Mouse (Mus musculus): ENCODE measurements at regions not wholly inside any gene's neighbourhood (a gene's known extent, or its start where the extent isn't known, plus 50 kb on each side); places are given as distances from the start of the nearest gene placed in this dataset.

DNA sequence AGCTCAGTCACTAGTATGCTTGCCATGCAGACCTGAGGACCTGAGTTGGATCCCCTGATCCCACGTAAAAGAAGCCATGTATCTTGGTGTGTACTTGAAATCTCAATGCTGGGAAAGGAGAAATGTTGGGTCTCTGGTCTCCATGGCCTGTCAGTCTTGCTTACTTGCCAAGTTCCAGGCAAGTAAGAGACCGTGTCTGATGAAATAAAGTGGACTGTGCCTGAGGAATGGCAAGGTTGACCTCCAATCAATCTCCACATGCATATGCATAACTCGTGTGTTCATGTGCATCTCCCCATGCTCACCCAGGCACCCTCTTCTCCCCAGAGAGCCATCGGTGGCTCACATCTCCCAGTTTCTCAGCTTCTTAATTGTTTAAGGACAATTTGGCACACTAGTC is 355.2 kb upstream of the Mki67 start:
- intact Hi-C loops (cut with DNase I) = no loop called here
- DNase-seq = no peak

DNA sequence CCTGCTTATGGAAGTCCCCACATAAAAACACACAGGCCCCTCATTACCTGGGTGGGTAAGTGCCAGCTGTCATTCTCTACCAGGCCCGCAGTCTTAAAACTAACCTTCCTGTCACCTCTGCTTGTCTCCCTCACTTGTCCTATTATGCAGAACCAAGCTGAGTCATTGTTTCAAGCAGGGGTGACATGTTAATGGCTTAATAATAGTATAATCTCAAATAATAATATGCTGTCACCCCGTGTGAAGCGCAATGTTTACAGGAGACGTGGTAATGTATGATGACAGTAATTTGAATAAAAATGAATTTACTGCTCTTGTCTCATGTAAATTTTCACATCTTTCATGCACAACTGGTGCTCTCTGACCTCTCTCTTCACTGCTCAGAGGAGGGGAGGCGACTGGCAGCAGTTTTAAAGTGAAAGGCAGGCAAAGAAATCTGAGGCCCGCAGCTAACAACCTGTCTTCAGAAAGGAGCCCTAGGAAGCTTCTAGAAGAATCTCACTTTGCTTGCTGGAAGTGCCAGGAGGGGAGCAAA is 357.2 kb upstream of the Mki67 start:
- intact Hi-C loops (cut with DNase I) = no loop called here
- DNase-seq = no peak

DNA sequence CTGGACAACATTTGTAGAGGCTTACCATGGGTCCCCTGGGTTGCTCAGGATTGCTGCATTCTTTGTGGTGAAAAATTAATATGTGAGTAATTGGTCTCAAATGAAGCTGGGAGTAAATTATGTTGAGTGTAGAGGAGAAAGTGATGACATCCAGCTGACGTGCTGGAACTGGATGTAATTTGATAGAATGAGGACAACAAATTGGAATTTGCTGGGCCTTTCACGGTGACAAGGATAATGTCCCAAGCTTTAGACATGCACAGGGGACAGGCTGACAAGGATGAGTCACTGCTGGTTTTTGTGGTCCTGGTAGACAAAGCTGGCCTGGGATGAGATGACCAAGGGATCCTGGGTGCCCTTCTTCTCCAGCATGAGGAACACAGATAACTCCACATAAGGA is 357.9 kb upstream of the Mki67 start:
- no peak for DNase-seq
- intact Hi-C loops (cut with DNase I) = no loop called here

DNA sequence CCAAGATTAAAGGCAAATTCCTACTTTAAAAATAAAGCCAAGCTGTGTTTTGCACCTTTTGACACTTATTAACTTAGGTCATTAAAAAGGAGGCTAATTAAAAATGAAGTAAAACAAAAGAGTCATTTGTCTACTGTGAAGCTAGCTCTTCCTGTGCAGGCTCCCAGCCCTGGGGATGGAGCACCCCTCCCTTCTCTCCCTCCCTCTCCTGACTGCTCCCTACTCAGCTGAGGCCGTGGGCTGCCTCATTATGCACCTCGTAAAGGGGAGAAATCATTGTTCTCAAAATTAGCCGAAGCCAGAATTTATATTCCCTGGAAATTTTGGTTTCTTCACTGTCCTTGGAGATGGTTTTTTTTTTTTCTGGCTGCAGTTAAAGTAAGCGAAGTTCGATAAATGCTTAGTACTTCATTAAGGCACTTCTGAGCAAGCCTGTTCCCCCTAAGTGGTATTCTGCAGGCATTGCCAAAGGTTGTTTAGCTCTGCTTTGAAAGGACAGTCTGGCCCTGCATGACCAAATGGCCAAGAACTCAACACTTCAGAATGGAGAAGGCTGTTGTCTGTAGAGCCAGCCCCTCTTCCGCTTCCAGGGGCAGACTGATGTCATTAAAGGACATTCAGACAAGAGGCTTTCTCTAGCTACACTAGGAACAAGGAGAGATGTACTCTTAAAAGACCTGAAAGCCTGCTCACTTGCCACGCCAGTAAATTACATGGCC is 365.5 kb upstream of the Mki67 start:
- intact Hi-C loops (cut with DNase I) = no loop called here
- no peak for DNase-seq

DNA sequence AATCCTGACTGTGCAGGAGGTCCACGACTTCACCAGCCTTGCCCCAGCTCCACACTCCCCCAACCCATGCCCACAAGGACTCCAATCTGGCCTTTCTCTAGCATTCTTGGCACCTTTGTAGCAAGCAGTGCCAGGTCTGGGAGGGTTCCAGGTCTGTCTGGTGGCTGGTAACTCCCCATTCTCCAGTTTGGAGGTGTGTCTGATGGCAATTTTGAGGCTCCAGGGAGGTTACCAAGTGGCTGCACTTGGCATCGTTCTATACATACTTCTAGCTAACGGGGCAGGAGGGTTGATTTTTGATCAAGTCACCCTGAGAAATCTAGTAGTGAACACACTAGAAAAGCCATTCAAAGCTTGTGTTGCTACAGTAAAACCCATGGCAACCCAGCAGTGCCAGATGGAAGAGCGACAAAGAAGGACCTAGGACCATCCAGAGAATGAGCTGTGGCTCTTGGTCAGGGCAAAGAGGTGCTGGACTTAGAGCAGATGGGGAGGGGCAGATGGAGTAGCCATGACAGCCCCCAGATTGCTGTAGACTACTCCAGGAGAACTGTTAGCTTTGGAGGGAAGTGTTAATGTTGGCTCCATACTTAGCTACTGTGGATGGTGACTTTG is 366.2 kb upstream of the Mki67 start:
- DNase-seq = no peak
- intact Hi-C loops (cut with DNase I) = no loop called here

DNA sequence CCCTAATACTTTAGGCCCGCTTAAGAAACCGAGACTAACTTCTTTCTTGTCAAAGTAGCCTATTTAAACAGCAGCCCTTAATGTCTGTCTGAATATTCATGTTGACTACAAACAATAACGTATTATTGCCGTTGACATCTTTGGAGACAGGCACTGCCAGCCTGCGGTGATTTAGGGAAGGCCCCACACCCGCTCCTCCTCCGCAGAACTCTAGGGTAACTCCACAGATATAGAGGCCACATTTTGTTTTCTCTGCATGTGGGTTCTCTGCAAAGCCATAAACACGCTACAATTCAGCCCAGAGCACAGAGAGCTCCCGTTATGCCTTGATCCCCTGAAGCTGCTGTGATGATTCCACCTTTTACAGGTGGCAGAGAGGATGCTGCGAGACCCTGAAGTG is 366.8 kb upstream of the Mki67 start:
- DNase-seq = no peak
- intact Hi-C loops (cut with DNase I) = no loop called here

DNA sequence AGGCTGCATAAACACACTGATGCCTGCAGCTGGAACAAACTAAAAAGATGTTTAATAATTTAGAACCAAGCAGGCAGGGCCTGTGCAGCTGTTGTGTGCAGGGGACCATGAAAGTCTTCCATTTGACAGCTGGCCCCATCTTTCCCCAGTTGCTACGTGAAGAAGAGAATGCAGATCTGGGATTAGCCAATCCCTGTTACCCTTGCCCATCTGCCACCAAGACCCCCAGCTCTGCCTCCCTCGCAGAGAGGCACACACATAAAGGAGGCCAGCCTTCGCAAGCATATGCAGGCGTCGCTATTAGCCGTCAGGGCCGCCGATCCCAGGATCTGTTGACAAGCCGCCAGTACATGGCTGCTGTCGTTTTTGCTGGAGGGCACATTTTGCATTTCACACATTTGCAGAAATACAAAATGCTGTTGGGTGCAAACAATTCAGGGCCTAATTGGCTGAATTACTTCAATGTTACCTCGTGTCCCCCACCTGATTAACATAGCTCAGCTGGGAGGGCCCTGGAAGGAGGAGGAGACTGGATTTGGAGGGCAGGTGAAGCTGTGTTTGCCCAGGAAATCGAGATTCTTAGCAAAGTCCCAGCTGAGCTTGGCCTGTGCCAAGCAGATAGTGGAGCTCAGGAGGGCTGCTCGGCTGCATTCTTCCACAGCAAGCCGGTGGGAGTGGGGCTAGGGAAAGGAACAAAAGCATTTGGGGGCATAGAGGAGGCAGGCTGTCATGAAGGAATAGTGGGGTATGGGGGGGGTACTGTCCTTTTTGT is 367.6 kb upstream of the Mki67 start:
- no peak for DNase-seq
- intact Hi-C loops (cut with DNase I) = no loop called here

DNA sequence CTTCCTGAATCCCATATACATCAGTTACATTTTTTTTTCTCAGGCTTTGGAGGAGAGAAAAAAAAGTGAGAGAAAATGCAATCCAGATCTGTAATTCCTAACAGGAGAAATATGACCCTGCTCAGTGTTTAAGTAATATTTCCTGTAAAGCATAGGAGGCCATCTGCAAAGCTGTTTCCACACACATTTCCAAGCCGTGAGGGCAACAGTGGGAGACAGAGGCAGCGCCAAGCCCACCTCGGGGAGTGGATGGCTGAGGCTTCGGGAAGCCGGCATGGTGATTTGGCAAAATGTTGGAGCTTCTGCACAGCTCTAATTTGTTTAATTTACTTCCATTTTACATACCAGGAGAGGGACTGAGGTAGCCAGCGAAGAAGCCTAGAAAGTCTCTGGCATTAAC is 372.6 kb upstream of the Mki67 start:
- no peak for DNase-seq
- intact Hi-C loops (cut with DNase I) = no loop called here

DNA sequence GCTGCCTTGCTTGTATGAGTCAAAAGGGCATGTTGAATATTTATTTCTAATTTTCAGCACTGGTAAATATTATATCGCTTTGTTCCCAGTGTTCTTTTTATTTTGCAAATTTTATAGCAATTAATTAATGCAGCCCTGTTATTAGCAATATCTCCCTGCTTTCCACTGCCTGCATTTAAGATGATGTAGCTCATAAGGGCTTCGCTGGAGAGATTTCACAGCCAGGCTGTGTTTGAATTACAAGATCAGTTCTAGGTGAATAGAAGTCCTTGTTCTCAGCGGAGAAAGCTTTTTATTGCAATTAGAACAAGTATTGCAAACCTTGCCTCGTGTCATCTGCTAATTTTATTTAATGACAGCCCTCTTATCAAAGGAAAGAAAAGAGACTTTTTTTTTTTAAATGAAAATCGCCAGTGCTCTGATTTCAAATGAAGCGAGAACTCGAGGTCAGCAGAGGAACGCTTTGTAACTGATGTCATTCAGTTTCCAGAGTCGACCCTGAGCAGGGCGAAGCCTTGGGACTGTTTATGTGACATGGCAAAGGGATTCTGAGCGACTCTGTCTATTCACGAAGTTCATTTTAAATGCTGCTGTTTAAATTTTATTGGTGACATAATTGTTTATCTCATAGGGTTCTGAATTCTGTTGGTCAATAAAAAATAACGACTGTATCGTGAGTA is 378.7 kb upstream of the Mki67 start:
- DNase-seq = no peak
- intact Hi-C loops (cut with DNase I) = no loop called here

DNA sequence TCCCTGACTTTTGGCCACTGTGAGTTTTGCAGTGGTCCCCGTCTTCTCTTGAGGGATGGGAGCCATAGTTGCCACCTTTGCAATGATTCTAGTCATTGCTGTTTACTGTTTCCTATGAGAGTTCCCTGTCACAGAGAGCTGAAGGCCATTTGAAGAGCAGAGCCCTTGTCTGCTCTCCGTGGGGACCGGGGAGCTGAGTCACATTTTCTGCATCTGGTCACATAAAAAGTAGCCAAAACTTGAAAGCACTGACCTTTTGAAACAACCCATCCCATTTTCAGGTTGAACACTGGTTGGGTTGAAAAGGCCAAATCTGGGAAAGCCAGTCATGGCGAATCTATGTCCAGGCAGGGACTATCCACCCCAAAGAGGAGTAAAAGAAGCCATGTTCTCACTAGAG is 387.9 kb upstream of the Mki67 start:
- intact Hi-C loops (cut with DNase I) = loop anchor here (1.0 kb wide), 1 partner anchor 8 kb away; no protein-coding TSS in a partner anchor
- DNase-seq = no peak

DNA sequence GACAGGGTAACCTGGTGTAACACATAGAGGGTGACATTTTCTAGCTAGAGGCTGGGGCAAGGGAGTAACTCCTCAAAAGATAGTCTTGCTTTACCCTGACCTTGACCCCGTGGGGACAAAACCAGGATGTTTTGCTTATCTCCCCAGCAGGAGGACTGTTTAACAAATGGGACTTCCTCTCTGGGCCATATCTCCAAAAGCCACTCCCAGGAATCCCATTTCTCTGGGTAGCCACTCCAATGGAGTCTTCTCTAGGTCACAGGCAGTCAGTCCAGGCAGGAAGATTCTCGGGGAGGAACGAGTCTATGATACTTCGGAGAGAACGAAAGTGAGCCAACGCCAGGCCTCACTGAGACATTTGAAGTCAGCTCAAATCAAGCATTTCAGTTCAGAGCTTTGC is 396.0 kb upstream of the Mki67 start:
- DNase-seq = no peak

DNA sequence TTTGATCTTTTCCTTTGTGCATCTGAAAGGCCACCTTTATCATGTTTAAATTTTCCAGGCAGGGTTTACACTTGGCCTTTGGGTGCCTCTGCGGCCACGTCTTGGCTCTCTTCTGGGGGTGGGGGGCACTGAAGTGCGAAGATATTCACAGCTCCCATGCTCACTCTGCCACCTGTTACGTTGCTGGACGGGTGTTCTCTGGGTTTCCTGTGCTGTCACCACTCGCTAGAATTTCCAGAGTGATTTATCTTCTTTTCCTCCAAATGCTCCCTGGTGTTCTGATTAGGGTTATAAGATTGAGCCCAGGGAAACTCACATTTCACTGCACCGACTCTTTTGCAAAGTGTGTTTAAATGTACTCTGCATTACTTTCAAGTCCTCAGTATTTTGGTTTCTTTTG is 404.8 kb upstream of the Mki67 start:
- intact Hi-C loops (cut with DNase I) = no loop called here
- no peak for DNase-seq

More for the DNA sequence above, 396.0 kb upstream of the Mki67 start:
- intact Hi-C loops (cut with DNase I) = loop anchor here (1.0 kb wide), 1 partner anchor 8 kb away; no protein-coding TSS in a partner anchor

DNA sequence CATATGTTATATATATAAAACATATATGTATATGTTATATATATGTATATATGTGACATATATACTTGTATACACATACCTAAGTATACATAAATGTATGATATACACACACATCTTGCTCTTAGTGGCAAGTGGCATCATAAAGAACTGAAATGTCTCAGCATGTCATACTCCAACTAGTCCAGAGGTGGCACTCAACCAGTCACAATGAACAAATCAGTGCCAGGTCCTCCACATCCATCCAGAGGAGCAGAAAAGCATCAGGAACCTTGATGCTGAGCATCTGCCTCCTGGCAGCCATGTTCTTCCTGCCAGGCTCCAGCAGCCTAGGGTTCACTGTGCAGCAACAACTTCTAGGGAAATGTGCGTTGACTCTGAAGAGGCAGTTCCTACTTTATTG is 405.2 kb upstream of the Mki67 start:
- DNase-seq = no peak
- intact Hi-C loops (cut with DNase I) = no loop called here

DNA sequence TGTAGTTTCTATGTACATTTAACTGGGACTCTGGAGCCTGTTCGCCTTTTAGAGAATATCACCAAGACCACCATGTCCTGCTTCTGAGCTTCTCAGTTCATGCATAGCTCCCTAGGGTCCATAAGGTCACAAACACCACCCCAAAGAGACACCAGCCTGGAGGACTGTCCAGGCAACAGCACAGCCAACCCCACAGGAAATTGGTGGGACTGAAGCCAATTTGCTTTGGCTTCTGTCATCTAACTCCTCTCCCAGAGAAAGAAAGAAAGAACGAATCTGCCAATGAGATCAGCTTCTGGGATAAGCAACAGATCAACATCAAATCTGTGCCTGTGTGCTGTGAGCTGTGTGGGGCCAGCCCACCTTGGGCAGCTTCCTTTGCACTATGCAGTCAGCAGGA is 408.6 kb upstream of the Mki67 start:
- intact Hi-C loops (cut with DNase I) = no loop called here
- DNase-seq = peak in 1 of 2 experiments; percentile 21

DNA sequence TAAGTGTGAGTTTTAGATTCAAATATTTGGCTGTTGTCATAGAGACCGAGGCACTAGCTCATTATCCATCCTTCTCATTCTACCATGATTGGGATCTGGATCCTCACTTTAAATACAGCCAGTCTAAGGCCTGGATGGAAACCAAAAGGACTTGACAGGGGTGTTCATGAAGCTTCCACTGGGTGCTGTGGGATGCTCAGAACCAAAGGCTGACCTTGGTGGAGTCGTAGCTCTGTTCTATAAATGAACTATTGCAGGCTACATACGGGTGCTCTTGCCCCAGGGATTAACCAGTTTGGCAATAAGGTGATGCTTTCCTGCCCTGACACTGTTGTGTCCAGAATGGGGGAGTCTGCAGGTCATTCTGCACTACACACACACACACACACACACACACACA is 410.2 kb upstream of the Mki67 start:
- intact Hi-C loops (cut with DNase I) = no loop called here
- no peak for DNase-seq

DNA sequence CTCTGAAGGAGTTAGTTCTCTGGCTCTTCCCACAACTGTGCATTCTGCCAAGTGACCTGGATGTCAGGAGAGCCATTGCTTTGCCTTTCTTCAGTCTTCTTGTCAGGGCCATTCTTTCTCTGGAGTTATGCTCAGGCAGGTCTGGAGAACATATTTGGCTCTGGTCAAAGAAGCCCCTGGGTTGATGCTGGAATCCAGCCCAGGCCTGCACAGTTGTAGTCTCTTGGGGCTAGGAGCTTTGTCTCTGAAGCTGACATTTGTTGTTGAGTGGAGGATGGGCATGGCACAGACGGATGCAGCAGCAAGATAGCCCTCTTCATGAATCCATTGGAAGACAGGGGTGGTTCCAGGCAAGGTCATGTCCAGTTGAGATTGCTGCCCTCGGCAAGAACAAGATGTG is 411.4 kb upstream of the Mki67 start:
- intact Hi-C loops (cut with DNase I) = no loop called here

DNA sequence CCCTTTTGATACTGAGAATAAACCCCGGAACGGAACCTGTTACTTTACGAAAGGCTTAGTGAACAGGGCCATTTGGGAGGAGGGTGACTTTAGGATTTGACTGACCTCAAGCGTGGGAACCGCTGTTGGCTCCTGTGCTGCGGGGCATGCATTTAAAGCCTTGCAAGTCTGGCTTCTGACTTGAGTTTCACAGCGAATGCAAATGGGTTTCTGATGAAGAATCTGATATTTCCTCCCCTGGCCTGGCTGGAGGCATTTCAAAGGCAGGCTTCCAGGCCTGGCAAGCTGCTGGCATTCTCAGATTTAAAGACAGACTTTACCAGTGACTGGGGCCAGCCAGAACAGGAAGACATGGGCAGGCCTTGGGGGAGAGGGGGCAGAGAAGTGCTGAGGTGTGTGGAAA is 413.6 kb upstream of the Mki67 start:
- DNase-seq = no peak

More for the DNA sequence above, 411.4 kb upstream of the Mki67 start:
- no peak for DNase-seq

DNA sequence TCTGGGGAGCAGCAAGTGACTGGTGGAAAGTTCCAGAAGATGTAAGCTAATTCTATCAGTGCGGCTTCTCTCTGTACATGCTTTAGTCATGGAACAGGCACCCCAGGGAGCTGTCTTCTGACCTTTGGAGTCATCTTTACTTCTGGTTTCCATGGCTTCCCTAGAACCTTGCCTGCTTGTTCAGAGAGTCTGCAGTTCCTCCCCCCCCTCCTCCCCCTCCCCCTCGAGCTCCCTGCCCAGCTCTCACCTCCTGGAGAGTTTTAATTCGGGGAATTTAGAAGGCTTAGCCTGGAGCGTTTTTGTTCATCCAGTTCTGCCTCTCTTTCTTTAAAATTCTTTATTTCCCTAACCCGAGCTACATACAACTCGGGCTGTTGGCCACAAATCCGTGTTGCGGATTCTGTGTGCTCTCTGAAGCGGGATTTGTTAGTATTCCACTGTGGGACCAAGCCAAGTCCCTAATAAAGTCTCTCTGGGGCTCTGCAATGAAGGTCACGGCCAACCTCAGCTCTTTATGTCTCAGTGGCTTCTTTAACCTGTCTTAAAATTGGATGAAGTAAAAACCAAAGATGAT is 414.6 kb upstream of the Mki67 start:
- DNase-seq = no peak
- intact Hi-C loops (cut with DNase I) = no loop called here

More for the DNA sequence above, 413.6 kb upstream of the Mki67 start:
- intact Hi-C loops (cut with DNase I) = no loop called here

DNA sequence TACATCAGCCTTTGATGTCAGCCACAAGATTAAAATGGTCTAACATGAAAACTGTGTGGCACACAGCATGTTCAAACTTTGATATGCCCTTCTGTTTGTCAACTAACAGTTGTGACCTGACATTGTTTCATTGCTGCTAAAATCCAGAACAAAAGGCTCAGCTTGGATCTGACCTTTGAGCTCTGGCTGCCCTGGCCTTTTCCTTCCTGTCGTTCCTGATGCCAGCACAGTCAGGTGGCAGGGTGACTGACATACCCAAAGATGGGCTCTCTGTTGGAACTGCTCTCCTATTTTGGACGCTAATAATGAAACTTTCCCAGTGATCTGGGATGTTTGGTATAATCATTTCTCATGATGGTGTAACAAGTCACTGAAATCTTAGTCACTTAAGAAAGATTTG is 416.8 kb upstream of the Mki67 start:
- DNase-seq = no peak
- intact Hi-C loops (cut with DNase I) = no loop called here

DNA sequence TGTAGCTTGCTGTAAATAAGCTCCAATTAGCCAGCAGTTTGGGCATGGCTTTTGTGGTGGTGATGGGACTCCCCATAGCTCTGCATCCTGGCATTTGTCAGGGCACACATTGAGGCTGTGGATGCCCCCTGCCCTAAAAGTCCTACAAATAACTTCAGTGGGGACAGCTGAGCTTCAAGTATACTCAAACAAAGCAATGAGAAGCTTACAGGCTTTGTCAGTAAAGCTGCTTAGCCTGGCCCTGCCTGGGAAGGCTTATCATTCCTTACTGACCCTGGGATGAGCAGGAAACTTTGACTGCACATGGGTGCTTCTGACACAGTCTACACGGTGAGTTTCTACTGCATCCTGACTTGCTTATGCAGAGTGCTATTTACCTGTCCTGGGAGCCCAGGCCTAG is 420.5 kb upstream of the Mki67 start:
- DNase-seq = no peak
- intact Hi-C loops (cut with DNase I) = no loop called here

DNA sequence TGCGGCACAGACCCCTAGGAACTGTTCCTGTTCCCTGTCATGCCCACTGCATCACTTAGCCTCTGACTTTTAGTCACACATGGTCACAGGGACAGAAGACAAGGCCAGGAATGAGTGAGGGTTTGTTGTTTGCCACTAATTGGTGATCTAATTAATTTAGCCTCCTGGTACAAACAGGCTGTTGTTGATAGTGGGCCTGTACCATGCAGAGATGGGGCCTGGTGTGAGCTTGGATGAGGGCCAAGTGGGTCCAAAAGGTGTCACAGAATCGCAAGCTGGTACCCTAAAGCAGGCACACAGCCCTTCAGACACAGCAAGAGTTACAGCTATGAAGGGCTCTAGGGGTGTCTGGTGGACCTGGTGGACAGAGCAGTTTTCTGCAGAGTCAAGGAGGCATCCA is 421.2 kb upstream of the Mki67 start:
- intact Hi-C loops (cut with DNase I) = no loop called here
- DNase-seq = no peak

Measured in heart, postnatal 36 days (tissue).